Mouse (Mus musculus): ENCODE results near the gene Tmem212.
"Not testable (repeated sequence)": the region's sequence is repeated elsewhere in the genome, so short reads cannot be mapped to it uniquely, and the experiment has no call there.

The Tmem212 gene

DNA sequence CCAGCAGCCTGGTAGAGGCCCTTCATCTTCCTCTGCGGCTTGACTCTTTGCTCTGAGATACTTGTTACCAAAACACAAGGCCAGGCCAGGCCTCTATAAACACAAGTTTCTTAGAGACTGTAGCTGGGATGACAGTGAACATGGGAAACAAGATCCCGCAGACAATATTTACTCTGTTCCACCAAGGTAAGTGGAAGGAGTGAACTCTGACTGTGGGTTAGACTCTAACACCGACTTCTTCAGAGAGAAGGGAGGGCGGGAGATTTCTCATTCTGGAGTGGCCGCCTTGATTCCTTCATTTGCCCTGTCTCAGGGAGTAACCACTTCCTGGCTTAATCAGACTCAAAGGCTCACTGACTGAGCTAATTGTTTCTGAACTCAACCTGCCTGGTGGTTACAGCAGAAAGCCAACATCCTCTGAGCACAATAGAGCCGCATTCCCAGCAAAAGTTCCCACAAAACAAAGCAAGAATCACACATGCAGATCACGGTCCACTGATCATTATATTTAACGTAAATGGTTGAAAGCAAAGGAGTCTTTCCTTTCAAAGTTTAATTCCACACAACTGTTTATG lies at the start of gene Tmem212:
TSS of gene Tmem212 (minus strand) at position 51 of the 575 bp plus-strand sequence.
- no peak for DNase-seq (ENCODE audit: low spot score in 2 of 2)

DNA sequence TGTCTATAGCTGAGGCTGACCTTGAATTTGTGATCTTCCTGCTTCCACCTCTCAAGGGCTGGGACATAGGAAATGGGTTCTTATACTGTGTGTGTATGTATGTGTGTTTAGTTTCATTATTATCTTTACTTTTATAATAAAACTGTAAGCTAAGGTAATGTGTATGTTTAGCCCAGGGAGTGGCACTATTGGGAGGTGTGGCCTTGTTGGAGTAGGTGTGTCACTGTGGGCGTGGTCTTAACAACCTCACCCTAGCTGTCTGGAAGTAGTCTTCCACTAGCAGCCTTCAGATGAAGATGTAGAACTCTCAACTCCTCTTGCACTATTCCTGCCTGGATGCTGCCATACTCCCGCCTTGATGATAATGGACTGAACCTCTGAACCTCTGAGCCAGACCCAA lies 49.2 kb upstream of the Tmem212 start:
- DNase-seq (ENCODE audit: low spot score in 2 of 2) = not testable (repeated sequence)

DNA sequence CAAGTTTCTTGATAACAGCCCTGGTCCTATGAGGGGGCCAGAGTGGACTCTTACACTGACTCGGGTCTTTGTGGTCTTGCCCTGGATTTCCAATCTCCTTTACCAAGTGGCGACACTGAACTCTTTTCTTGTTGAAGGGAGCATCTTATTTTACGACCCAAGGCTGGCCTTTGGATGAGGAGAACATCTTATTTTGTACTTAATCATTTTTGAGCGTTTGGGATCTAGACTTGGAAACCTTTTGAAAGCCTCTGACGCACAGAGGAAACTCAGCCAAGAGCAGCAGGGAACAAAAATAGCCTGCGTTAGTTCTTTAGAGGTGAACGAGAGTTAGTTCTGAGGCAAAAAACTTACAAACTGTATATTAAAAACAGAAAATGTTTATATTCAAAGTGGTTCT lies 46.8 kb upstream of the Tmem212 start:
- no peak for DNase-seq (ENCODE audit: low spot score in 2 of 2)

DNA sequence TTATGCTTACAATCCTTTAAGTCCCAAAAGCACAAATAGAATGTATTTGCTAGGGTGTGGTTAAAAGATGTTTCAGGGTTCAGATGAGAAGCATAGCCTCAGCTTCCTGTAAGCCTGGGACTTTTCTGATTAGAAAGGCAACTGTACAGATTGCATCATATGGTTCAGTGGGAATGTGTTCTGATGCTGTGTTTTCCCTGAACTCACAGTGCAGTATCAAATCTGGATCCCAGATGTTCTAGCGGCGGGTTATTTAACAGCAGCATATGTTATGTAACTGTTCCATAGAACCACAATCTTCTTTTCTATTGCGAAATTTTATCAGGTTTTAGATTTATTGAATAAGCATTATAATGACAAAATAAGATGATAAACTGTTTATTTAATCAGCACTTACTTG lies 45.5 kb upstream of the Tmem212 start:
- DNase-seq (ENCODE audit: low spot score in 2 of 2) = no peak

DNA sequence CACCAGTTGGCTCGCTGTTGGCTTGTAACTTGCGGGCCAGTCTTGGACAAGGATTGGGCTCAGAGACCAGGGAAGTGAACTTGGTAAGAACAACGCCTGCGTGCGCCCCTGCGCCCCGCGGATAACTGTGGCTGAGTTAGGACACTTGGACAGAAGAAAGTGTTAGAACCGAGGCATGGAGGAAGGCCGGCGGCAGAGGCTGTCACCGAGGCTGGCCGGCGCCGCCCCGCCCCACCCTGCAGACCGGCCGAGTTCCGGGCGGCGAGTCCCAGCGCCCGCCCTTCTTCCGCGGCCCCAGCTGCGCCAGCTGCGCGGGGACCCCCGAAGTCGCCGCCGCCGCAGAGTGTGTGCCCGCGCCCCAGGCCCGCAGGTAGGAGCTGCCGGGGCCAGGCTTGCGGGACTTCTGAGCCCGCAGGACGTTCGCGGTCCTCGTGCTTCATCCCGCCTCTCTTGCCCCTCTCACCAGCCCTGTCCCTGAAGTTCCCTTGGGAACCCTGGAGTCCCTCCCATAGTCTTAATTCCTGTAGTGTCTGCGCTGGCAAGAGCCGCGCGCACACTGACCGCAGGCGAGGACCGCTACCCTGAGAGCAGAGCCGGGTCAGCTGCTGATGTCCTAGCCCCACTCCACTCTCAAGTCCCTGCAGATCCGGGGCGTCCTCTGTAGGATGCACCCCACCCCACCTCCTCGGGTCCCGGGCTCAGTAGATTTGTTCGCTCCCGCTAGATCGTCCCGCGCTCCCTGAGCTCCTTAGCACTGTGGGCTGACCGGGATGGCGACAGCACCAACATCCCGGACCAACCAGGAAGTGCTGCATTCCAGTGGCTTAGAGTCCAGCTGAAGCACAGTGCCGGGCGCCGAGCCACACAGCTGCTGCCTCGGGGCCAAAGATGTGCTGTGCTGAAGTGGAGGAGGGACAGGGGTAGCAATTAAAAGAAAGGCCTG lies 42.5 kb upstream of the Tmem212 start, which contains the start of gene Pld1:
TSS of gene Pld1 (plus strand) at position 315 of the 943 bp plus-strand sequence.
- DNase-seq (ENCODE audit: low spot score in 2 of 2) = peak; percentile 43 to 48

DNA sequence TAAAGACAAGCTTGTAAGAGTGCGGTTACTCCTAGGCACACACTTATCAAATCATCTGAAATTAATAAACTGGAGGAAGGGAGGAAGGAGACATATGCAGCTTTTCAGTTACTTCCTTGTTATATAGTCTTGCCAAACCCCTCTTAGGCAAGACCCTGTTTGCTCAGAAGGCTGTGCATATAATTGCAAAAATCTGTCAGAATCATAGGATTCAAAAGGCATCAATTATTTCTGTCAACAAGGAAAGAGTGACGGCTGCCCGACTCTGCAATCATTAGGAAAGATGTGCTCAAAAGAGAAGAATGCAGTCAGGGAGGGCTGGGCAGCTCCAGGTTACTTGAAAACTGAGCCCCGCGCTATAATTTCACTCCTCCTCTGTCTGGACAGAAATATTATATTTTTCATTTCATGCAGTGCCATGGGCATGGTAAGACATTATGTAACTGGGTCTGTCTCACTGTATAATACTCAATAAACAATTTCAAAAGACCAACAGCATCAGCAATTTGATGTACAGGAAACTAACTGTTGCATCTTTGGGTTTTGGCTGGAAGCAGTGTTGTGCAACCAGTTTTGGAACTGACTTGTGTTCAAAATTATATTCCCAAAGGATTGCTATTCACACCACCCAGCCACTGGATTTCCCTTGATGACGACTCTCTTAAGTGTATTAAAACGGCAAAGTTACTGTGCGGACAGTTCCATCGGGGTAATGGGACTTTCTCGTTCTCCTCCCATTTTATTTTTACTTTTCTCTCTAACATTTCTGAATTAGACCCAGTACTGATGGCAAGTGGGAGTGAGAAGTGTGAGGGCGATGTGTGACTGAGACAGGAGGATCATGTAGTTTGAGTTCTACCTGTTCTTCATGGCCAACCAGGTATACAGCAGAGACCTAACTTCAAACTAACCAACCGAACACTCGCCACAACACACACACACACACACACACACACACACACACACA lies 41.3 kb upstream of the Tmem212 start:
- no peak for DNase-seq (ENCODE audit: low spot score in 2 of 2)

DNA sequence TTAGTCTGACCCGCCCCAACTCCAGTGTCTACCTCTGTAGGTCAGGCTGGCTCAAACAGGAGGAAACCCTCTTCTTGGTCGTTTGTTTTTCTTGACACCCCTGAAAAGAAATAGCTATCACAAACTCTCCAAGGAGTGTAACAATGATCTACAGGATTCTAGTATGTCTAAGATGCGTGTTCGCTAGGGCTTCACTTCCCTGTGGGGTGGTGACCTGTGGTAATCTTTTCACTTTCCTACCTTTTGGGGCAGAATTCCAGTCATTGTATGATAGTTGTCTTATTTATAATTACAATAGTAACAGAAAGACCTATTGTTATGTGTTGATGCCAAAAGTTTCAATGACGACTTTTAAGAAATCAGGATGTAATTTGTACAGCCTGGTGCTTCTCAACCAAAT lies 40.6 kb upstream of the Tmem212 start:
- no peak for DNase-seq (ENCODE audit: low spot score in 2 of 2)

DNA sequence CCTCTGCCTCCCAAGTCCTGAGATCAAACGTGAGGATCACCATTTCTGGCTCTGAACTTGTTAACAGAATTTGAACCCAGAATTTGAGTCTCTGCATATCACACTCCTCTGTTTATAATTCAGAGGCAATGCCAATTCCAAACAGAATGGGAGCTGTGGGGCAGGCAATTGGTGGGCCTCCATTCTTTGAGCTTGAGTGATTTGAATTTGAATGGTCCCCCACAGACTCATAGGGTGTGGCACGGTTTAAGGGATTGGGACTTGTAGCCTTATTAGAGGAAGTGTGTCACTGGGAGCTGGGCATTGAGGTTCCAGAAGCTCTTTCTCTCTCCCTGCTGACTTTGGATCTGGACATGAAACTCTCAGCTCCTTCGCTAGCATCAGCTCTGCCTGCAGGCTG lies 39.5 kb upstream of the Tmem212 start:
- DNase-seq (ENCODE audit: low spot score in 2 of 2) = no peak

DNA sequence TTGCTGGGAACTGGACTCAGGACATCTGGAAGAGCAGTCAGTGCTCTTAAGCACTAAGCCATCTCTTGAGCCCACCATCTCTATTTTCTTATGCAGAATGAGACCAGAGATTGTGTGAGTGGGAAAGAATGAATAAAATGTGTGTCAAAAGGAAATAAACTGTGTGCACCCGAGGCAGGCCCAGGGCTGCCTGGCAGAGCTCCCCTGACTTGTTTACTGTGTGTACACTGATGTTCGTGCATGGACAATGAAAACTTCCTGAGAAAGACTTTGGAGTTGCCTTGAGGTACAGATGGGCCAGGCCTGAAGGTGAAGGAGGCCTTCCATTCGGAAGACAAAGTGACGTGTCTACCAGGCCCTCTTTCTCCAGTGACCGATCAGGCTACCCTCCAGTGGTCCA lies 36.2 kb upstream of the Tmem212 start:
- no peak for DNase-seq (ENCODE audit: low spot score in 2 of 2)

DNA sequence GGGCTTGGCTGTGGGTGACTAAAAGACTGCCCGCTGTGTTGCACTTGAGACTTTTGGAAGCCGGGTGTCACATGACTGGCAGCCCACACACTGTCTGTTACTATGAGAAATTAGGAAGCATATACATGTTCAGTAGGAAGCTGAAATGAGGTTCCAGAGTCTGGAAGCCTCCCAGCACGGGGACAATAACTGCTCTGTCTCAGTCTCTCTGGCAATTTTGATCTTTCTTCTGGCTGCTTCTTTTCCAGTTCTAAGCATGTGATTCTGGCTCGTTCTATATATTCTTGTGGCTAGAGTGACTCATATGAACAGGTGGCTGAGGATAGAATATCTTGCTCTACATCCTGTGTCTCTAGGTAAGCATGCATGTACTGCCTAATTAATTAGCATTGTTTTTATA lies 33.1 kb upstream of the Tmem212 start:
- peak; percentile 41 to 44 for DNase-seq (ENCODE audit: low spot score in 2 of 2)

DNA sequence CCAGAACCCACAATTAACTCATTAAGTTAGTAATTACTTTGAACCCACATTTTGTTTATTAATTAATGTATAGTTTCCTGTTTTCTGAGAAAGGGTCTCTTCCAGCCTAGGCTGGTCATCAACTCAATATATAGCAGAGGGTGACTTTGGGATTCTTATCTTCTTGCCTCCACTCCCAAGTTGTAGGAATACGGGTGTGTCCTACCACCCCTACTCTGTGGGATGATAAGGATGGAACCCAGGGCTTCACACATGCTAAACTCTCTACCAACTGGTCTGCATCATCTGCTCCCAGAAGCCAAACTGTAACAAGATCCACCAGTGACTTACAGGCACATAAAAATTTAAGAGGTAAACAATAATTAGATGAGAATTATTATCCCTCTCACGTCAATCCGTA lies 27.9 kb upstream of the Tmem212 start:
- DNase-seq (ENCODE audit: low spot score in 2 of 2) = no peak

DNA sequence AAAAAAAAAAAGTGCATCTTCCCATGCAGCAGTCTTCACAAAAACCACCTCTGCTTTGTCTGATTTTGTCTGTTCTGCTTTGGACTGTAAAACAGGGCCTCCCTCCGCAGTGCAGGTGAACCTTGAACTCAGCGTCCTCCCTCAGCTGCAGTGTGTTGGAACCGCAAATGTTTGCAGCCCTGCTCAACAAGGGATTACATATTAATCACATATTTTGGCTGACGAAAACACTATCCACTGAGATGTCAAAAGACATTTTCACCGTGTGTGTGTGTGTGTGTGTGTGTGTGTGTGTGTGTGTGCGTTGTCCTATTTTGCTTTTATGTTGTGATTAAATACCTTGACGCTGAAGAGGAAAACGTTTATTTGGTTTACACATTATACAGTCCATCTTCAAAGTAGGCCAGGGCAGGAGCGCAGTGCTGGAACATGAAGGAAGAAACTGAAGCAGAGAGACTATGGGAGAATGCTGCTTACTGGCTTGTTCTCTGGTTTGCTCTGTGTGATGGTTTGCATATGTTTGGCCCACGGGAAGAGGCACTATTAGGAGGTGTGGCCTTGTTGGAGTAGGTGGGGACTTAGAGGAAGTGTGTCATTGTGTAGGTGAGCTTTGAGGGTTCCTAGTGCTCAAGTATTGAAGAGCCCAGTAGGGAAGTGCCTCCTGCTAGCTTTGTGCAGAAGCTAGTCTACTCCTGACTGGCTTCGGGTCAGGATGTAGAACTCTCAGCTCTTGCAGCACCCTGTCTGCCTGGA lies 25.3 kb upstream of the Tmem212 start:
- DNase-seq (ENCODE audit: low spot score in 2 of 2) = no peak

DNA sequence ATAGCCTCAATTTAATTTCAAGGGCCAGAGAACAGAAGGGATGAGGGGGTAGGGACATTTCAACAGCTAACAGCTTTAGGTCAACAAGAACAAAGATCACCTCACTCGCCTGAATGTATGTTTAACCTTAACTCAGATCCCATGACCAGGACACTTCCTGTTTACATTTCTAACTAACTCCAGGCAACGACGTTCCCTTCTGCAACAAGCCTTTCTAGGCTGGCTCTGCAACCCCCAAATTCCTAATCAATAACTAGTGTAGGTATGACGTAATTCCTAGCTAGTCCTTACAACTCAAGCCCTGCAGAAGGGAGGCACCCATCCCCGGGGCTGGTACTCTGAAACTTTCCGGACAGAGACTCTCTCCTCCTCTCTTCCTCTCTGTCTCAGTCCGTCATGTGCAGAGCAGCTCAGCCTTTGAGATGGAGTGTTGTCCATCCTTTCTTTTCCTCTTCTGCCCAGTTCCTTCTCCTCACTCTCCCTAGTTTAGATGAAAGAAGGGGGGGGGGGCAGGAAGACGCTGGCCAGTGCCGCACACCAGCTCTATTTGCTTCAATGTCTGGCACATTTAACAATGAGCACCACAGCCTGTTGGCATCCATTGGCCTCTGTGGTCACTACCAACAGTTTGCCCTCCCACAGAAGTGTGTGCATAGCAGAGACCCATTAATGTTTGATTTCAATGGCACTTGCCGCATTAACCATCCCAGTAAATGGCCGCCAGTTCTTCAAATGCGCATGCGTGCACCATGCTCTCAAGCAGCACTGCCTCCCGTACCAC lies 22.7 kb upstream of the Tmem212 start:
- no peak for DNase-seq (ENCODE audit: low spot score in 2 of 2)

DNA sequence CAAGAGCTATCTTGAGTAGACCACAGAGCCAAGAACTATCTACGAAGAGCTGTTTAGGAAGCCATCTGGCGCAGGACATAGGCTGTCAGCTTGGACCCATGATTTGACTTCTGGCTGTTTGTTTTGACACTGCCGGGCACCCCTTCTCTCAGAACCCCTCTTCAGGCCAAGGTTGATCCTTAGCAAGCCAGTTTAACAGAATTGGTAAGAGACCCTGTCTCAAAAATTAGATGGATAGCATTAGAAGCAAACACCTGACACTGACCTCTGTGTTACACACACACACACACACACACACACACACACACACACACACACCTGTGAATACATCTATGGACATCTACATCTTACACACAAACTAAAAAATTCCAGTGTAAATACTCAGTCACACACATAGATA lies 12.8 kb upstream of the Tmem212 start:
- no peak for DNase-seq (ENCODE audit: low spot score in 2 of 2)

DNA sequence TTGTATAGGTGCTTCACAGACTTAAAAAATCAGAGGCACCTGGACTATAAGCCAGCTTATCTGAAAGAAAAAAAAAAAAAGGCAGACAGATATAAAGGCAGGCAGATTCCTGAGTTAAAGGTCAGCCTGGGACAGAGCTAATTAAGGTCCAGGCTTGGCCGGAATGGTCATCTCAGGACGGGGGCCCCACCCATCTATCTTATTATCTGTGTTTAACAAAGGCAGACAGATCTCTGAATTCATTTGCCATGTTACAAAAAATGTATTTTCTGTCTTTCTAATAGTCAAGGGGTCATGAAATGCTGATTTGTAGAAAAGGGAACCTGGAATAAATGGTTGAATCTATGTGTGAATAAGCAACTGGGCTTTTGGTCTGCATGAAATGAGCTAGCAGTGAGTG lies 12.1 kb upstream of the Tmem212 start:
- DNase-seq (ENCODE audit: low spot score in 2 of 2) = no peak

DNA sequence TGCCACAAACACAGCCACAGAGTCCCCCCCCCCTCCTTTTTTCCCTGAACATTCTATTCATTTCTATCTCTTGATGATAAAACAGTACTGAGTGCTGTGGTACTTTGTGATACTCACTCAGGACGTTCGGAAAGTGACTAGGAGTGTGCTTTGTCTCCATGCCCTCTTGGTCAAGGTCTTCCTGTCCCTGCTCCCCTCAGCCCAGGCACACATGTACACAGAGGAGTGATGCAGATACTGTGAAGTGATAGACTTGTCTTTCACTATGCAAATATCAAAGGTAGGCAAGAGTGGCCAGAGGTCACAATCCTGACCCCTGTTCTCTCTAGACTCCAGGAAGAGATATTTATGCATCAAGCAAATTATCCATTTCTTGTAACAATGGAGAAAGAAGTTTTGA lies 11.1 kb upstream of the Tmem212 start:
- no peak for DNase-seq (ENCODE audit: low spot score in 2 of 2)

DNA sequence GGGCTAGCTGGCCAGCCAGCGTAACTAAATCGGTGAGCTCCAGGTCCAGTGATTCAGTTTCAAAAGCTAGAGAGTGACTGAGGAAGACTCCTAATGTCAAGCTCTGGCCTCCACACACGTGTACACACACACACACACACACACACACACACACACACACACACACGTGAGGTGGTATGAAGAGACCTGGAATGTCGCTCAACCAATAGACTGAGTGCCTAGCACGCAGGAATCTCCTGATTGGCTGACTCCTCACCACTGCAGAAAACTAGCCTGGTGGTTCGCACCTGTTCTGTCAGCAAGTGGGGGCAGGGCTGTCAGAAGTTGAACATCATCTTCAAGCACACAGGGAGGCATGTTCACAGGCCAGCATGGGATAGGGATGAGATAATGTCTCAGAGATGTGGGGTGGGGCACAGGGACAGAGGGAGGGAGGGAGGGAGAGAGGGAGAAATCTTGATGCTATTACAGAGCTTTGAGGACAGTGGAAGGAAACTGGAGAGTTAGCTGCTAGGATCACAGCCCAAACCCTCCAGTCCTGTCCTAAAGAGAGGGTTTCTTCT lies 10.6 kb upstream of the Tmem212 start:
- no peak for DNase-seq (ENCODE audit: low spot score in 2 of 2)

DNA sequence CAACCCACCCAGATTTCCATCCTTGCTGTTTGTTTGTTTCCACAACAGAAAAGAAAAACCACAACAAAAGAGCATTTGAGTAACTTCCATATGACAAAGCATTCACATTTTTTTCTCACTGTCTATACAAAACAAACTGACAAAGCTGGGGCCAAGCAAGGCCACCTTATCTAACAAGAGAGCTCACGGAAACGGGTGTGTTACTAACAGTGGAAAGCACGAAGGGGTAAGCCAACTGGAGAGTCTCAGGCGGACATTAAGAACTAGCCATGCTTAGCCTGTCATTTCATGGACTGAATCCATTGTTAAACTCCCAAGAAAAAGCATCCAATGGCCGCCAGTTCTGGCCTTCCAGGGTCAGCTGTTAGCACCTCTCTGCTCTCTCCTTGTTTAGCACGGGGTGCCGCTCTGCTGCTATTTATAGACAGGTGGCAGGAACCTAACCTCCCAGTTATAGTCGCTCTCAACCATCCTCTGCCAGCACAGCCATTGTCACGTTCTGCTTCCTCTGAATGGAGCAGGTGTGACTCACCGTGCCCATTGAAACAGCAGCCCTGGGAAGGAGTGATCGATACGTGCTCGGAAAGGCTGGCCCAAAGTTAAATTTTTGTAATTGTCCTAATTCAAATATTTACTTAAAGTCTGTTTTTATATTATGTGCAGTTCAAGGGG lies 8.6 kb upstream of the Tmem212 start:
- DNase-seq (ENCODE audit: low spot score in 2 of 2) = no peak

DNA sequence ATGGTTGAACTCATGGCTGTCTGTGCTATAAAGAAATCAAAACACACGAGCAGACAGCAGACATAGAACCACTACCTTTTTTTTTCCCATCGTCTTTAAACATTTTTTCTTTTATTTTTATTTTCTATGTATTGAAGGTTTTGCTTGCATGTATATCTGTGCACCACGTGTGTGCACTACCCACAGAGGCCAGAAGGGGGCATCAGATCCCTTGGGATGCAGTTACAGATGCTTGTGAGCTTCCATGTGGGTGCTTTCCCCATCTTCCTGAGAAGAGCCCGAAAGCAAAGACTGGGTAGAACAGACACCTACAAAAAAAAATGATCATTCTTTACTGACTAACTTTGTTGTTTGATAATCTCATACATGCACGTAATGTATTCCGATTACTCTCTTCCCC lies 5.7 kb upstream of the Tmem212 start:
- no peak for DNase-seq (ENCODE audit: low spot score in 2 of 2)

All from right cerebral cortex, adult 2 months (tissue).